Mouse (Mus musculus) heart, postnatal 0 days (tissue): ENCODE data around the gene Sh3d21.

Experiments
- CTCF ChIP-seq: IDR thresholded peaks from 2 replicates; pipeline ENCODE4 v1.5.1; 2016; ENCODE audit warnings: antibody characterized with exemption, control low read depth, low read depth
- EP300 ChIP-seq: IDR thresholded peaks from 2 replicates; pipeline ENCODE4 v1.6.1; 2016; ENCODE audit warnings: antibody characterized with exemption, low read depth

DNA sequence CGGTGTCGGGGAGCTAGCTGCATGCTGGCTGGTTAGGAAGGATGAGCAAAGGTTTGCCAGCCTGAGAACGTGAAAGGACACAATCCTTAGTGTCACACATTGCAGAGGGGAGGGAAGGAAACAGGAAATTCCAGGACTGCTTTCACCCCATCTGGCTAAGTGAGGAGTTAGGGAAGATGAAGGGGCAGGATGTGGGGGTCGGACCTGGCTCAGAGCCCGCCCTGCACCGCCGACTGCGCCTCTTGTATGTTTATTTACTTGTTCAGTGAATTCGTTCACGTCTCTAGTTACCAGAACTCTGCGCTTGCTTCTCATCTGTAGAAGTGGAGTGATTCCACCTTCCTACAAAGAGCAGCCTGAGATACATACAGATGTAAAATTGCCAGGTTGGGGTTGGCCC lies 32.8 kb downstream of the Sh3d21 start:
- TF ChIP-seq CTCF (no peak), EP300 (no peak)
